Mouse (Mus musculus): ENCODE data around the gene Ptpn20.

The Ptpn20 gene

GRCm38 (mm10) chr14:33673350-33674087 is 84.5 kb downstream of the Ptpn20 start:
- no peak for DNase-seq (ENCODE audit: low read depth)

DNA sequence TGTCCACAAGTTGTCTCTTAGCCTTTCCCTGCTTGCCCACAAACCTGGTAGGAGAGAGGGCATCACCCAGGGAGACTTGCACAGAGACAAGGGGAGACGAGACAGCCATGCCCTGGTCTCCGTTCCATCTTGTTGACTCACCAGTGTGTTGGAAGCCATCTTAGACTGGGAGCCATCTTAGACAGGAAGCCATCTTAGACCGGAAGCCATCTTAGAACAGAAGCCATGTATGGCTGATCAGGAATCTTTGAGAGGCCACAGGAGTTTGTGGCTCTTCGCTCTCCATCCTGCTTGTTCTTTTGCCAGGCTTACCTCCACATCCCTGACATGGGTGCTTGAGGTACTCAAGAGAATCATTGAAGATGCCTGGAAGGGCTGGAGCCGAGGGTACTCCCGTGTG is 89.0 kb downstream of the Ptpn20 start:
- DNase-seq (ENCODE audit: low read depth): no peak

DNA sequence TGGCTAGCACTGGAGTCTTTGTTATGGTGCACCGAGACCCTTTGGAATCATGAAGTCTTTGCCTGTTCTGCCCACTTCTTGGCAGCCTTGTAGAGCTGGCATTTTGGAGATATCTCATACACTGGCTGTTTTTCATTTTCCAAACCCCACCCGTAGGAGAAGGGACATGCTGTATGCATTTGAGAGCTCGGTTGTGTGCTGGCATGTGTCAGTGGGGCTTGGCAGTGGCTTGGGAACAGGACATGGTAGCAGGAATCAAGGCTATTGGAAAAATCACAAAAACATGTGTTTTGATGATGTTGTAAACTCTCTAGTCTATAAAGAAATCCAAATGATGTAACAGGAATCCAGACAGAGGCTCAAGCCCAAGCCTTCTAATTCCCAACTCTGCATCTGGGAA is 89.7 kb downstream of the Ptpn20 start:
- no peak for DNase-seq (ENCODE audit: low read depth)

DNA sequence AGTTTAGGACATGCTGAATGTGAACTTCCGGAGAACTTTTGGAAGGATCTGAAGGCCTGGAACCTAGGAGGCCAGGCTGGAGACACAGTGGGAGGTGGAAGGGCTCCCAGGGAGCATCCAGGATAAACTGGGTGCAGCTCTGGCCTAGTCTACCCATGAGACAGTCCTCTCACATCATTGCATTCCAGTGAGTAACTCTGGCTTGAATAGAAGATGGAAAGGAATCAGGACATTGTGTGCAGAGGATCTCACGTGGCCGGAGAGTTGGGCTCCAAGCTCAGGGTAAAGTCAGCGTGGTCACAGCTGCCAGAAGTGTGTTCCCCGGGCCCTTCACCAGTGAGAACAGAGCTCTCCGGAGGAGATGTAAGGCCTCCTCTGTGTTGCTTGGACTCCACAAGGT is 91.6 kb downstream of the Ptpn20 start:
- DNase-seq (ENCODE audit: low read depth): no peak

DNA sequence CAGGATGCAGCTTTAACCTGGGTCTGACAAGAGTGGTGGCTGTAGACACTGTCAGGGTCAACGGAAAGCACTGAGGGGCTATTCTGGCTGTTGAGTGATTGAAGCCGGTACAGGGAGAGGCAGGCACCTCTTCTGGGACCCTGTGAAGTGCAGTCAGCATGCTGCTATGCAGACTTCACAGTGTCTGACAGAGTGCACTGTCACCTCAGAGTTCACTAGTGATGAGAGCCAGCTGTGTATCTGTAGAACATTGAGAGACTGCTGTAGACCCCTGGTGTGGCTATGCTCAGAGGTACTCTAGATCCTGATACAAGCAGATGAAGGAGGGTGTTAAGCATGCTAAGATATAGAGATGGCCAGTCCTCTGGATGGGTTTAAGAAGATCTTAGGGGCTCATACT is 93.8 kb downstream of the Ptpn20 start:
- no peak for DNase-seq (ENCODE audit: low read depth)

- DNase-seq (ENCODE audit: low read depth): no peak
Observed at GRCm38 (mm10) chr14:33683701-33684100, 94.7 kb downstream of the Ptpn20 start.

GRCm38 (mm10) chr14:33687444-33688028 is 98.5 kb downstream of the Ptpn20 start:
- DNase-seq (ENCODE audit: low read depth): no peak

- DNase-seq (ENCODE audit: low read depth): no peak
Observed at GRCm38 (mm10) chr14:33689044-33689443, 100.0 kb downstream of the Ptpn20 start.

Data from naive thymus-derived CD4-positive, alpha-beta T cell, adult 2 months (primary cell).